Mouse (Mus musculus): Measurements from ENCODE around the gene Anpep.

The Anpep gene

DNA sequence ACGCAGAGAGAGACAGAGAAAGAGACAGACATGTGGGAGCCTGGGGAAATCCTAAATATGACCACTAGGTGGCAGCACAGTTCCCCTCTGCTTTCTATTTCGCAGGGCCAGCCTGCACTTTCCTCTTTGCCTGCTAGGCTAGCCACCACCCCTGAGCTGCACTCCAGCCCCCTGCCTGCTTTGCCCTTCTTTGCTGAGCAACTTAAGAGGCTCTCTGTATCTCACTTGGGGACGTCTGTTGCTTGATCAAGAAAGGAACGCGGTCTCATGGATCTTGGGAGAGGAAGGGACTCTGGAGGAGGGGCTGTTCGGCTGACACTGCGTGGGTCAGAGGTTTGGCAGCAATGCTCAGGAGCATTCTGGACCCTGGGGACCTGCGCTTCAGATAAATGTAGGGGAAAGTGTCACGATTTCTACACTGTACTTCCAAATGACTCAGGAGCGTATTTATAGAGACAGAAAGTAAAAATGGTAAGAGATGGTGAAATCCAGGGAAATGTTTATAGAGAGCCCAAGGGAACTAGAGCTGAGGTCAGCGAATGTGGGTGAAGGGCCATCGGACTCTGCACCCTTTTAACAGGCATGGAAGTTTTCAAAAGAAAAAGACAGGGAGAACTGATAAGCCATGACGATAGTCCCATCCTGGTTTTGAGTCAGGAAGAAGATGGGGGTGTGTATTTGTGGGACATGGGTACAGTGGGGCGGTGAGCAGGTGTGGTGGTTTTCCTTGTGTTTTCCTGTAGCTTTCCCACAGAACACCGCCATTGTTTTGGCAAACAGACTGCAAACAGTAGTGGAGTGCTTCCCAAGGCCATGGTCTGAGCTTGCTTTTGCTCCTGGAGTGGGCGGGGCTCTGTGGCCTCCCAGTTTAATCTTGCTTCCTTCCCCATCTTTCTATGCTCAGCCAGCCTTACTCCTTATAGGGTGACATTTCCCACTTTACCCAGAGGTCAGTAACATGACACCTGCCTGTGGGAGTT, 79.9 kb downstream of the Anpep start:
- Histone ChIP-seq H3K27me3 (ENCODE audit: control insufficient read depth, insufficient read depth, low read length, poor library complexity, severe bottlenecking) (no peaks in the 10 kb centered on the region; the same call in 1 of the 2 replicates), H3K36me3 (ENCODE audit: control insufficient read depth, insufficient read depth, low read length, poor library complexity, severe bottlenecking) (no peaks in the 10 kb centered on the region)
- DNase-seq (ENCODE audit: low read depth, low spot score): peak; percentile 79

Measured in splenic B cell, adult 2 months (primary cell).